ENCODE assay signal across 8 mouse cellular contexts in genomic region chr14:36863877-36864489, GRCm38 (mm10).
DNase-seq lines count a peak whose midpoint lies in the region; ATAC-seq and TF ChIP-seq lines count a peak whose summit lies in the region.

No protein-coding gene starts in this region.

- H3K9me3 ChIP-seq in ES-Bruce4 (replicated peaks; ENCODE audit: control insufficient read depth, insufficient read depth, low read length, poor library complexity, severe bottlenecking): no peaks in the 10 kb centered on the region
- no peaks in the 10 kb centered on the region for H3K9me3 ChIP-seq in forebrain, embryonic 13.5 days (replicated peaks)
- H3K9me3 ChIP-seq in liver, embryonic 16.5 days (replicated peaks; ENCODE audit: control insufficient read depth, low read length): no peaks in the 10 kb centered on the region
- H3K9me3 ChIP-seq in neural tube, embryonic 12.5 days: no peaks in the 10 kb centered on the region
- H3K9me3 ChIP-seq in stomach, postnatal 0 days (ENCODE audit: control insufficient read depth, low read length): no peaks in the 10 kb centered on the region

- peak; percentile 78 for ATAC-seq in forebrain, embryonic 13.5 days
- ATAC-seq in liver, embryonic 16.5 days (ENCODE audit: low read depth): peak; percentile 49; the same call in 1 of the 2 replicates
- ATAC-seq in neural tube, embryonic 12.5 days (ENCODE audit: low FRiP score, low read depth): peak; percentile 38; the same call in 1 of the 2 replicates
- ATAC-seq in stomach, postnatal 0 days (ENCODE audit: low FRiP score, low TSS enrichment): peak; percentile 82

- no peaks in the 10 kb centered on the region for H3K36me3 ChIP-seq in ES-Bruce4 (ENCODE audit: control insufficient read depth, insufficient read depth, low read length, poor library complexity, severe bottlenecking)
- H3K36me3 ChIP-seq in forebrain, embryonic 13.5 days (ENCODE audit: poor library complexity, severe bottlenecking): no peaks in the 10 kb centered on the region
- H3K36me3 ChIP-seq in liver, embryonic 16.5 days (ENCODE audit: control insufficient read depth, insufficient read depth): no peaks in the 10 kb centered on the region
- H3K36me3 ChIP-seq in neural tube, embryonic 12.5 days: no peaks in the 10 kb centered on the region
- H3K36me3 ChIP-seq in stomach, postnatal 0 days (ENCODE audit: control insufficient read depth, insufficient read depth, low read length): no peaks in the 10 kb centered on the region

- WGBS in forebrain, embryonic 13.5 days: 31% methylated on average over 15 of the region's 15 CpGs
- 16% methylated on average over 15 of the region's 15 CpGs for WGBS in large intestine, adult 2 months
- WGBS in liver, embryonic 16.5 days (ENCODE audit: insufficient replicate concordance): 16% methylated on average over 15 of the region's 15 CpGs
- 25% methylated on average over 15 of the region's 15 CpGs for WGBS in neural tube, embryonic 12.5 days
- 22% methylated on average over 15 of the region's 15 CpGs for WGBS in stomach, postnatal 0 days

- H3K27ac ChIP-seq in ES-Bruce4 (ENCODE audit: insufficient read depth, low read length): no peak overlapping the region
- no peak overlapping the region for H3K27ac ChIP-seq in forebrain, embryonic 13.5 days
- no peak overlapping the region for H3K27ac ChIP-seq in liver, embryonic 16.5 days (ENCODE audit: low read length)
- H3K27ac ChIP-seq in neural tube, embryonic 12.5 days: no peak overlapping the region
- no peak overlapping the region for H3K27ac ChIP-seq in stomach, postnatal 0 days (replicated peaks)

- H3K4me3 ChIP-seq in ES-Bruce4 (ENCODE audit: low read depth, low read length): no peak overlapping the region
- no peak overlapping the region for H3K4me3 ChIP-seq in forebrain, embryonic 13.5 days
- peak overlapping the region; percentile 54 for H3K4me3 ChIP-seq in liver, embryonic 16.5 days (ENCODE audit: low read depth, low read length)
- H3K4me3 ChIP-seq in neural tube, embryonic 12.5 days: no peak overlapping the region
- H3K4me3 ChIP-seq in stomach, postnatal 0 days (ENCODE audit: low read depth, low read length): peak overlapping the region; percentile 32

- no peaks in the 10 kb centered on the region for H3K4me1 ChIP-seq in ES-Bruce4 (ENCODE audit: control insufficient read depth, insufficient read depth, low read length)
- H3K4me1 ChIP-seq in forebrain, embryonic 13.5 days: no peaks in the 10 kb centered on the region
- H3K4me1 ChIP-seq in liver, embryonic 16.5 days (ENCODE audit: control insufficient read depth, low read depth, low read length): peaks cover 2% of the 10 kb centered on the region
- H3K4me1 ChIP-seq in neural tube, embryonic 12.5 days: no peaks in the 10 kb centered on the region
- no peaks in the 10 kb centered on the region for H3K4me1 ChIP-seq in stomach, postnatal 0 days (replicated peaks; ENCODE audit: control insufficient read depth, insufficient read depth)

- H3K9ac ChIP-seq in ES-Bruce4 (ENCODE audit: low read depth, poor library complexity, severe bottlenecking): no peak overlapping the region
- H3K9ac ChIP-seq in forebrain, embryonic 13.5 days: no peak overlapping the region
- H3K9ac ChIP-seq in liver, embryonic 16.5 days (ENCODE audit: low read depth, low read length): peak overlapping the region; percentile 47; the same call in 1 of the 2 replicates
- no peak overlapping the region for H3K9ac ChIP-seq in neural tube, embryonic 12.5 days
- peak overlapping the region; percentile 39; the same call in 1 of the 2 replicates for H3K9ac ChIP-seq in stomach, postnatal 0 days (ENCODE audit: low read length)

- no peaks in the 10 kb centered on the region for H3K27me3 ChIP-seq in ES-Bruce4 (ENCODE audit: control insufficient read depth, insufficient read depth, low read length, poor library complexity, severe bottlenecking)
- H3K27me3 ChIP-seq in forebrain, embryonic 13.5 days: no peaks in the 10 kb centered on the region
- H3K27me3 ChIP-seq in liver, embryonic 16.5 days (ENCODE audit: control insufficient read depth, insufficient read depth, low read depth, low read length): no peaks in the 10 kb centered on the region
- H3K27me3 ChIP-seq in neural tube, embryonic 12.5 days (replicated peaks): no peaks in the 10 kb centered on the region
- H3K27me3 ChIP-seq in stomach, postnatal 0 days (ENCODE audit: control insufficient read depth, insufficient read depth, low read length): no peaks in the 10 kb centered on the region

- TF ChIP-seq POLR2A in ES-Bruce4 (IDR thresholded peaks at IDR 0.05; ENCODE audit: insufficient read depth, low read length): no peak

- peak overlapping the region; percentile 43 for H3K4me2 ChIP-seq in forebrain, embryonic 13.5 days
- H3K4me2 ChIP-seq in liver, embryonic 16.5 days (ENCODE audit: low read depth, low read length): peak overlapping the region; percentile 68
- H3K4me2 ChIP-seq in neural tube, embryonic 12.5 days (replicated peaks): peak overlapping the region; percentile 46
- peak overlapping the region; percentile 55 for H3K4me2 ChIP-seq in stomach, postnatal 0 days (replicated peaks; ENCODE audit: low read depth)

- intact Hi-C loops in heart, postnatal 10 days (cut with DNase I): no loop called here

- no peak for TF ChIP-seq EP300 in ES-Bruce4 (IDR thresholded peaks at IDR 0.05; ENCODE audit: insufficient read depth, low read depth, low read length)
- no peak for TF ChIP-seq EP300 in stomach, postnatal 0 days (optimal IDR thresholded peaks at IDR 0.05)

- TF ChIP-seq CTCF in ES-Bruce4 (IDR thresholded peaks at IDR 0.05; ENCODE audit: low read depth, low read length): peak; percentile 96
- peak; percentile 96 for TF ChIP-seq CTCF in stomach, postnatal 0 days (IDR thresholded peaks at IDR 0.05; ENCODE audit: low read depth)

- peak; percentile 59 for DNase-seq in c-Kit-positive CD71-positive TER-119-positive erythroid progenitor cells, embryonic 14.5 days (ENCODE audit: low spot score)
- peak; percentile 84 to 94 for DNase-seq in heart, postnatal 10 days
- peak; percentile 66 for DNase-seq in large intestine, adult 2 months (ENCODE audit: low read depth, low spot score)
- peak; percentile 90 for DNase-seq in stomach, postnatal 0 days (ENCODE audit: low spot score)

Comparison
In these comparisons a context has a peak if more than half of its experiments do, and no peak if none do; other contexts are left out.
1. H3K4me3 ChIP-seq: peak in liver, embryonic 16.5 days (single experiment) and stomach, postnatal 0 days (single experiment); none in ES-Bruce4 (single experiment), forebrain, embryonic 13.5 days (single experiment) and neural tube, embryonic 12.5 days (single experiment).
2. H3K9ac ChIP-seq: peak in liver, embryonic 16.5 days (single experiment) and stomach, postnatal 0 days (single experiment); none in ES-Bruce4 (single experiment), forebrain, embryonic 13.5 days (single experiment) and neural tube, embryonic 12.5 days (single experiment).
3. Peak in every context shown above with its lines, with median percentiles within 50 percentile points of each other: DNase-seq, ATAC-seq and H3K4me2 ChIP-seq.